Mouse (Mus musculus): Measurements from ENCODE around the gene Ptpro. TPM values are rescaled to one million over a fixed set of nuclear protein-coding genes. Genes with fewer than 3 reads are reported as not detected.

Ptpro gene
- polyA plus RNA-seq, 1 experiment from 2014 or later, result 64.1 TPM

GRCm38 (mm10) chr6:137318242-137318861 is 66.2 kb downstream of the Ptpro start:
- no peak overlapping the region for H3K4me3 ChIP-seq (ENCODE audit: inconsistent target)
- no peaks in the 10 kb centered on the region for H3K79me2 ChIP-seq (ENCODE audit: inconsistent target)
- no peak overlapping the region for H3K27ac ChIP-seq
- no peaks in the 10 kb centered on the region for H3K36me3 ChIP-seq (ENCODE audit: inconsistent target)
- 95% methylated on average over 12 of the region's 12 CpGs for WGBS (ENCODE audit: missing documents)

DNA sequence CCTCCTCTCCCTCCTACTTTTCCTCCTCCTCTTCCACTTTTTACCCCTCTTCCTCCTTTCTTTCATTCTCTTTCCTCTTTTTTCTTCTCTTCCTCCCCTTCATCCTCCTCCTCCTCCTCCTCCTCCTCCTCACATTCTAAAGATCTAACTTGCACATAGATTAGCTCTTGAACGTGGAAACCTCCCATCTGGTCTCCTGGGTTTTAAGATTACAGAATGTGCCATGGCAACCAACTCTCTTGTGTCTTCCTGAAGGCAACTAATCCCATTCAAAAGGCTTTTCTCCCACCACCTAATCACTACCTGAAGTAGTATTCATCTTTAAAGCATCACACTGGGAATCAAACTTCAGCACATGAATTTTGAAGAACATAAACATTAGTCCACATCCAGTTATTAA is 67.5 kb downstream of the Ptpro start:
- no peaks in the 10 kb centered on the region for H3K79me2 ChIP-seq (ENCODE audit: inconsistent target)
- H3K36me3 ChIP-seq (ENCODE audit: inconsistent target), result no peaks in the 10 kb centered on the region
- WGBS (ENCODE audit: missing documents), result 100% methylated on average over 1 of the region's 1 CpGs
- no peak overlapping the region for H3K4me3 ChIP-seq (ENCODE audit: inconsistent target)
- no peak overlapping the region for H3K27ac ChIP-seq

GRCm38 (mm10) chr6:137327718-137328117 is 75.6 kb downstream of the Ptpro start:
- 77% methylated on average over 9 of the region's 9 CpGs for WGBS (ENCODE audit: missing documents)
- no peaks in the 10 kb centered on the region for H3K36me3 ChIP-seq (ENCODE audit: inconsistent target)
- no peak overlapping the region for H3K27ac ChIP-seq
- H3K4me3 ChIP-seq (ENCODE audit: inconsistent target), result no peak overlapping the region
- H3K79me2 ChIP-seq (ENCODE audit: inconsistent target), result no peaks in the 10 kb centered on the region

- H3K27ac ChIP-seq, result no peak overlapping the region
- H3K4me3 ChIP-seq (ENCODE audit: inconsistent target), result no peak overlapping the region
- H3K36me3 ChIP-seq (ENCODE audit: inconsistent target), result no peaks in the 10 kb centered on the region
- H3K79me2 ChIP-seq (ENCODE audit: inconsistent target), result no peaks in the 10 kb centered on the region
- WGBS (ENCODE audit: missing documents), result 85% methylated on average over 3 of the region's 4 CpGs
Measured at GRCm38 (mm10) chr6:137328228-137328627, 76.1 kb downstream of the Ptpro start.

- Histone ChIP-seq H3K36me3 (ENCODE audit: inconsistent target) (no peaks in the 10 kb centered on the region), H3K79me2 (ENCODE audit: inconsistent target) (no peaks in the 10 kb centered on the region), H3K27ac (no peak overlapping the region), H3K4me3 (ENCODE audit: inconsistent target) (no peak overlapping the region)
- 89% methylated on average over 5 of the region's 5 CpGs for WGBS (ENCODE audit: missing documents)
Measured at GRCm38 (mm10) chr6:137330782-137331181, 78.7 kb downstream of the Ptpro start.

- Histone ChIP-seq H3K4me3 (ENCODE audit: inconsistent target) (no peak overlapping the region), H3K27ac (no peak overlapping the region), H3K79me2 (ENCODE audit: inconsistent target) (no peaks in the 10 kb centered on the region), H3K36me3 (ENCODE audit: inconsistent target) (no peaks in the 10 kb centered on the region)
- WGBS (ENCODE audit: missing documents), result 91% methylated on average over 3 of the region's 3 CpGs
Measured at GRCm38 (mm10) chr6:137331826-137332225, 79.7 kb downstream of the Ptpro start.

GRCm38 (mm10) chr6:137339071-137339470 is 87.0 kb downstream of the Ptpro start:
- 52% methylated on average over 4 of the region's 4 CpGs for WGBS (ENCODE audit: missing documents)
- H3K36me3 ChIP-seq (ENCODE audit: inconsistent target), result no peaks in the 10 kb centered on the region
- no peaks in the 10 kb centered on the region for H3K79me2 ChIP-seq (ENCODE audit: inconsistent target)
- no peak overlapping the region for H3K27ac ChIP-seq
- H3K4me3 ChIP-seq (ENCODE audit: inconsistent target), result no peak overlapping the region

DNA sequence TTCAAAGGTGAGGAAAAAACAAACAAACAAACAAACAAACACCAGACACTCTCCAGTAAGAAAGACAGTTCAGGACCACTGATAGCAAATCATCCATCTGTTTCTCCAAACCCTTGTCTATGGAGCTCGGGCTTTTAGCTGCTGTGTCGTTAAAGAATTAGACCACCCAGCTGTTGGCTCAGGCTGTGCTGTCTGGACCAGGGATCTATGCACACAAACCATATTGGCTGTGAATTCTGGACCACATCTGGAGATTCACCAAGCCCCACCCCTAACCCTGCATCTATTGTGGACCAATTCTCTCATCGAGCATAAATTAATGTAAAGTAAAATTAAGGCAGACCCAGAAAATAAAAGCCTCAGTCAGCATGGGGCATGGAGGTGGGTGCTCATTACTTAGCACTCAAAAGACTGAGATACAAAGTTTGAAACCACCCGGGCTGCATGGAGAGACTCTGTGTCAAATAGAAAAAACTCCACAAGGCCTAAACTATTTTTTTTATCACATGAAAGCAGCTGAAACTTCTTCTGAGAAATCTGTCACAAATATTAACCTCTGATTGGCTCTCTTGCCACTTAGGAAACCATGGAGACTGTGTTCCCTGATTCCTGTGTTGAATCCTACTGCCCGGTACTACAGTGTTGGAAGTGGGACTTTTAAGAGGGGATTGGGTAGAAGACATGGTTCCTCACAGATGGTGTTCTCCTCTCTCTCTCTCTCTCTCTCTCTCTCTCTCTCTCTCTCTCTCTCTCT is 91.7 kb downstream of the Ptpro start:
- no peak overlapping the region for H3K4me3 ChIP-seq (ENCODE audit: inconsistent target)
- H3K79me2 ChIP-seq (ENCODE audit: inconsistent target), result no peaks in the 10 kb centered on the region
- H3K27ac ChIP-seq, result no peak overlapping the region
- WGBS (ENCODE audit: missing documents), result 80% methylated on average over 4 of the region's 5 CpGs
- H3K36me3 ChIP-seq (ENCODE audit: inconsistent target), result no peaks in the 10 kb centered on the region

DNA sequence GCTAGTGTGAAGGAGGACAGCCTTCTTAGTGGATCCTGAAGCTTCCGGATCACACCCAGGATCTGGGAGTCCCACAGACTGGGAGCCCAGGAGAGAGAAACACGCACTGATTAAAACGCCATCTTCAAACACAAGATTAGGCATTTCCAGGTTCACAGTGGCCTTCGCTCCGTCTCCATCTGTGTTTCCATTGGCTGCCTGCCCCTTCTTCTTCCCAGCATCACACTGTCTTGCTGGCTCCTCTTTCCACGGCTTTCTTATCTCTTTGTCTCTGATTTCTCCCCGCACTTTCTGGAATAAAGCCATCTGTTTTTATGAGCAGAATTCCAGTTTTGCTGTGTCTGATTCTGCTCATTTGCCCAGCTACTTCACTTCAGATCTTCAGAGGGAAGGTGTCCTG is 108.0 kb downstream of the Ptpro start:
- no peak overlapping the region for H3K27ac ChIP-seq
- no peak overlapping the region for H3K4me3 ChIP-seq (ENCODE audit: inconsistent target)
- no peaks in the 10 kb centered on the region for H3K79me2 ChIP-seq (ENCODE audit: inconsistent target)
- no peaks in the 10 kb centered on the region for H3K36me3 ChIP-seq (ENCODE audit: inconsistent target)
- WGBS (ENCODE audit: missing documents), result 98% methylated on average over 7 of the region's 7 CpGs

GRCm38 (mm10) chr6:137362216-137362615 is 110.1 kb downstream of the Ptpro start:
- Histone ChIP-seq H3K79me2 (ENCODE audit: inconsistent target) (no peaks in the 10 kb centered on the region), H3K27ac (no peak overlapping the region), H3K4me3 (ENCODE audit: inconsistent target) (no peak overlapping the region), H3K36me3 (ENCODE audit: inconsistent target) (no peaks in the 10 kb centered on the region)
- WGBS (ENCODE audit: missing documents), result 92% methylated on average over 8 of the region's 8 CpGs

GRCm38 (mm10) chr6:137364681-137365080 is 112.6 kb downstream of the Ptpro start:
- WGBS (ENCODE audit: missing documents), result 96% methylated on average over 5 of the region's 5 CpGs
- H3K4me3 ChIP-seq (ENCODE audit: inconsistent target), result no peak overlapping the region
- no peak overlapping the region for H3K27ac ChIP-seq
- no peaks in the 10 kb centered on the region for H3K36me3 ChIP-seq (ENCODE audit: inconsistent target)
- no peaks in the 10 kb centered on the region for H3K79me2 ChIP-seq (ENCODE audit: inconsistent target)

GRCm38 (mm10) chr6:137365637-137366036 is 113.5 kb downstream of the Ptpro start:
- Histone ChIP-seq H3K4me3 (ENCODE audit: inconsistent target) (no peak overlapping the region), H3K27ac (no peak overlapping the region), H3K79me2 (ENCODE audit: inconsistent target) (no peaks in the 10 kb centered on the region), H3K36me3 (ENCODE audit: inconsistent target) (no peaks in the 10 kb centered on the region)
- 88% methylated on average over 2 of the region's 2 CpGs for whole genome bisulfite sequencing (ENCODE audit: missing documents)

- H3K79me2 ChIP-seq (ENCODE audit: inconsistent target), result no peaks in the 10 kb centered on the region
- no peak overlapping the region for H3K4me3 ChIP-seq (ENCODE audit: inconsistent target)
- WGBS (ENCODE audit: missing documents), result 87% methylated on average over 8 of the region's 8 CpGs
- no peaks in the 10 kb centered on the region for H3K36me3 ChIP-seq (ENCODE audit: inconsistent target)
- no peak overlapping the region for H3K27ac ChIP-seq
Measured at GRCm38 (mm10) chr6:137370745-137371144, 118.6 kb downstream of the Ptpro start.

- Histone ChIP-seq H3K4me3 (ENCODE audit: inconsistent target) (no peak overlapping the region), H3K36me3 (ENCODE audit: inconsistent target) (no peaks in the 10 kb centered on the region), H3K27ac (no peak overlapping the region), H3K79me2 (ENCODE audit: inconsistent target) (no peaks in the 10 kb centered on the region)
- WGBS (ENCODE audit: missing documents), result 85% methylated on average over 6 of the region's 6 CpGs
Measured at GRCm38 (mm10) chr6:137371455-137371854, 119.3 kb downstream of the Ptpro start.

GRCm38 (mm10) chr6:137373920-137374319 is 121.8 kb downstream of the Ptpro start:
- no peaks in the 10 kb centered on the region for H3K79me2 ChIP-seq (ENCODE audit: inconsistent target)
- H3K27ac ChIP-seq, result no peak overlapping the region
- H3K4me3 ChIP-seq (ENCODE audit: inconsistent target), result no peak overlapping the region
- H3K36me3 ChIP-seq (ENCODE audit: inconsistent target), result no peaks in the 10 kb centered on the region
- WGBS (ENCODE audit: missing documents), result 30% methylated on average over 6 of the region's 6 CpGs
